Mouse (Mus musculus): ENCODE data around the gene Tmem59.

The Tmem59 gene

GRCm38 (mm10) chr4:107179561-107179960 lies 1.4 kb downstream of the Tmem59 start:
- DNase-seq (ENCODE audit: low spot score in 2 of 2), result no peak

DNA sequence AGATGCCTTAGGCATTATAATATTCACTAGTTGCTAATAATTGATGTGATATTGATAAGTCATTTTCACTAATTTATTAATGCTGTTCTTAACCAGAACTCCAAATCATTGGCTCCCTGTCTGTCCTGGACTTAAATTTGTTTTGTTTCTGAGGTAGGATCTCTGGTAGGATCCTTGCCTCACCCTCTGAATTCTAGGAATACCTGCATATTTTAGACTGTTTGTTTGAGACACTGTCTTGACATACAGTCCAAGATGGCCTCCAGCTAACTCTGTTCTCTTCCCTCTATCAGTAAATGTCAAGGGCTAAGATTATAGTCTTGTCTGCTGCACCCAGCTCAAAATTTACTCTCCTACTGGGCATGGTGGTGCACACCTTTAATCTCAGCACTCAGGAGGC lies 2.5 kb downstream of the Tmem59 start:
- DNase-seq (ENCODE audit: low spot score in 2 of 2), result no peak

GRCm38 (mm10) chr4:107181866-107182265 lies 3.7 kb downstream of the Tmem59 start:
- no peak for DNase-seq (ENCODE audit: low spot score in 2 of 2)

DNA sequence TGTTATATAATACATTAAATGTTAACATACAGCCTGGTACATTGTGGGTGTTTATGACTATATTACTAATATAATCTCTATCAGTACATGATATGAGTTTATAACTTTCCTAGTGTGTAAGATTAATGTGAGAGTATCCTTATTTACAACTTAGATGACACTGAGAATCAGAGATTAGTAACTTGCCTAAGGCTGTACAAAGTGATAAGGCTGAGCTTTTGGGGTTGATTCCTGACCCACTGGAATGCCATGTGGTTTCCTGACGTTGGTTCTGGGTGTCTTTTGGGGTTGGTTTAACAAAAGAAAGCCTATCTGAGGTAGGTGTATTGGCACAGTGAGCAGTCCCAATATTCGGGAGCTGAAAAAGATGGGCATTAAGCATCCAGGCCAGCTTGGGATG lies 4.6 kb downstream of the Tmem59 start:
- no peak for DNase-seq (ENCODE audit: low spot score in 2 of 2)

DNA sequence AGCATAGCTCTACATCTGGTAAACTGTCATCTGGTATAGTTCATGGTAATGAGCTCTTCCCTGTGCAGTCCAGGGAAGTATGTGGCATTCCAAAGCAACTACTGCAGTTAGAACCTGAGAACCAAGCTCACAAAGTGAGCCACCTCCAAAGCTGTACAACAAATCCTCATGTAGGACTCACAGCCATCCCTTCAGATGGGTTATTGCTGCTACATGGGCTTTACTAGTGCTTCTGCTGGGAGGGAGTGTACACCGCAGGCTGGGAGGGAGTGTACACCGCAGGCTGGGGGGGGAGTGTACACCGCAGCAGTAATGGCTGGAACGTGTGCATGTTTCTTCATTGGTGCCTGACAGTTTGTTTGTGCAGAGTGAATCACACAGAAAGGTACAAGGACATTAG lies 5.0 kb downstream of the Tmem59 start:
- DNase-seq (ENCODE audit: low spot score in 2 of 2), result no peak

DNA sequence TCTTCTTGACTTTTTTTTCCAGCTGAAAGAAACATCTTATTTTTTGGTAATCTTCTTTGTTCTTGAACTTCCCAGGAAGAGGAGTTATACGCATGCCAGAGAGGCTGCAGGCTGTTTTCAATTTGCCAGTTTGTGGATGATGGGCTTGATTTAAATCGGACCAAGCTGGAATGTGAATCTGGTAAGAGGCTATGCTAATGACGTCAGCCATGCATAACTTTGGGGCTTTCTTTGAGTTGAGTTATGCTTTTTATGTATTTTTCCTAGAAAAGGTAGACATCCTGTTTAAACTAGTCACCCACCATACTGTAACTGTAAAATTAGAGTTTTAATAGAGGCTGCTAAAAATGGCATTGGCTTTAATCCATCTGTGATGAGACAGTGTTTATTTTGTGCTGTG lies 7.5 kb downstream of the Tmem59 start:
- no peak for DNase-seq (ENCODE audit: low spot score in 2 of 2)

DNA sequence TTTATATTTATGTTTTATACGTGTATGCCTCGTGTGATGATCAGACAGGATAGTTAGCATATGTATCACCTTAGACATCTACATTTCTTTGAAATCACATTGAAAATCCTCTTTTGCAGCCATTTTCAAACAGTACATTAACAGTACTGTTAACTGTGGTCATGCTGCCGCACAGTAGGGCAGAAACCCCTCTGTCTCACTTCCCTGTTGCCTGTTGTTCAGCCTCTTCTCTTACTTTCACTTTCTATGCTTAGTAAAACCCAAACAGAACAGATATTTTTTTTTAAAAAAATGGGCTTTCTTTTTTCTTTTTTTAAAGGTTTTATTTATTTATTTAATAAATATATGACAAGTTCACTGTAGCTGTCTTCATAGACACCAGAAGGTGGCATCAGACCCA lies 15.6 kb downstream of the Tmem59 start:
- no peak for DNase-seq (ENCODE audit: low spot score in 2 of 2)

DNA sequence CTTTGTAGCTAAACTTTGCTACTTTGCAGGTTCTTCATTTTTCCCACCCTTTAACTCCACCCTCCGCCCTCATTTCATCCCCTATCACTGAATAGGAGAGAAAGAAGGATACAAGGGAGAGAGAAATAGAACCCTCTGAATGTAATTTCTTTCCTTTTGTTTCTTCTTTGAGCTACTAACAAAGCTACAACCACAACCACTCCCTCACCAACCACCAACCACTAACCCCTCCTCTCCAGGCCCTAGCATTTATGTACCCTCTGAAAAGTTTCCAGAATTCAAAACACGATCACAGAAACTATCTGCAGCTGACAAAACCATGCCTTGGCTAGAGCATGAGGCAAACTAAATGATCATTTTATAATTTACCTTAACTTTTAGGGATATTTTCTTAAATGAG lies 18.3 kb downstream of the Tmem59 start:
- DNase-seq (ENCODE audit: low spot score in 2 of 2), result no peak

- no peak for DNase-seq (ENCODE audit: low spot score in 2 of 2)
Measured at GRCm38 (mm10) chr4:107198072-107198471, 19.9 kb downstream of the Tmem59 start.

DNA sequence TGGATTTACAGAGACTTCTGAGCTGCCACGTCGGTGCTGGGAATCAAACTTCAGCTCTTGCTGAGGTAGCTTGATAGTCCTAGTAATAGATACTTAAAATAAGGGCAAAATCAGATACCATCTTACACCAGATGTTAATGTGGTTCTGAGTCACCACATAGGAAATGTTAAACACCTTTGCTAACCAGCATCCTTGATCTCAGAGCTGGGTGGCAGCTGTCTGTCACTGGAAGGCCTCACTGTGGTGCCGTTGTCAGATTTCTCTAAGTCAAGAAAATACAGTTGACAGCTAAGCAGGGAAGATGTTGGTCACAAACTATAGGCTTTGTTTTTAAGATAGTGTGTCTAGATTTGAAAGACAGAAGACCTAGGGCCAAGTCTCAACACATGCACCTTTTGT lies 23.6 kb downstream of the Tmem59 start:
- DNase-seq (ENCODE audit: low spot score in 2 of 2), result no peak

GRCm38 (mm10) chr4:107203001-107203400 lies 24.8 kb downstream of the Tmem59 start:
- no peak for DNase-seq (ENCODE audit: low spot score in 2 of 2)

DNA sequence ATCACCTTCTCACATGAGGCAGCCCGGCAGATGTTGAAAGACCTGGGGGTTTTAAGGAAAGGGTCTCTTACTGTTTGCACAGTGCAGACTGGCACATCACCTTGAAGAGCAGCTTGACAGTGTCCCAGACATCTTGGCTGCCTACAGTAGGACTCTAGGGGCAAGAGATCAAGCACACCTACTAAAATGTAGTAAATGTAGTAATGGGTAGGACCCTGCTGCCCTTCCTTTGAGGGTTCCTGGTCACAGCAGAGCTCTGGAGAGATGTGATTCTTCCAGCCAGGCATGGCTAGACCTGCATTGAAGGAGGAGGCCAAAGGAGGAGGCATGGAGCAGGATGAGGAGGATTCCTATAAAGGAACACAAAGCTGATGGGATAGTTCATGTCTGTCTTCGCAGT lies 28.8 kb downstream of the Tmem59 start:
- DNase-seq (ENCODE audit: low spot score in 2 of 2), result no peak

GRCm38 (mm10) chr4:107208880-107209279 lies 30.7 kb downstream of the Tmem59 start, which contains the start of gene Ldlrad1:
Gene Ldlrad1 (plus strand): TSS chr4:107209180.
- no peak for DNase-seq (ENCODE audit: low spot score in 2 of 2)

DNA sequence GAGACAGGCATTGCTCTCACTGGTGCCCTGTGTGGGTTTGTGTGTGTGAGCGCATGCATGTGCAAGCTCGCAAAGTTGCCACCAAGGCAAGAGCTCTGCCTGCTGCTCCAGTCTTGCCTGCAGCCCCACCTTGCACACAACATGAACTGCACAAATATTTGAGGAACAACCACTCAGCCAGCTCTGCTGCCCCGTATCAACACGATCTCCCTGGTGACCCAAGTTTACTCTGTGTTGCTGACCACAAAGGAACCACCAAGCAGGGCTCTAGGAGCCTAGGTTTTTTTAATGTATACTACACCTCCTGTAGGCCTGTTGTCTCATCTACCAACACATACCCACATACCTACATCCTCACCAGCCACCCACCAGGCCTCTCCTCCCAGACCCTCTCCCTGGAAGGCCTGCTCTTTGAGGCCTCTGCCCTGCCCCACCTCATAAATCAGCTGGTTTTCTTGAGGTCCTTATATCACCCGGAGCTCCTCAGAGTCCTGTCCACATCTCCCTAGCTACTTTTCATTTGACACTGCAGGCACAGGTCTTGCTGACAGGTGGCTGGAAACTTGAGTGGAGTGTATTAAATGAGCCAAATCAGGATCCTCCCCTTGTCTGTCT lies 32.4 kb downstream of the Tmem59 start:
- DNase-seq (ENCODE audit: low spot score in 2 of 2), result no peak

GRCm38 (mm10) chr4:107211465-107211864 lies 33.3 kb downstream of the Tmem59 start:
- DNase-seq (ENCODE audit: low spot score in 2 of 2), result no peak

DNA sequence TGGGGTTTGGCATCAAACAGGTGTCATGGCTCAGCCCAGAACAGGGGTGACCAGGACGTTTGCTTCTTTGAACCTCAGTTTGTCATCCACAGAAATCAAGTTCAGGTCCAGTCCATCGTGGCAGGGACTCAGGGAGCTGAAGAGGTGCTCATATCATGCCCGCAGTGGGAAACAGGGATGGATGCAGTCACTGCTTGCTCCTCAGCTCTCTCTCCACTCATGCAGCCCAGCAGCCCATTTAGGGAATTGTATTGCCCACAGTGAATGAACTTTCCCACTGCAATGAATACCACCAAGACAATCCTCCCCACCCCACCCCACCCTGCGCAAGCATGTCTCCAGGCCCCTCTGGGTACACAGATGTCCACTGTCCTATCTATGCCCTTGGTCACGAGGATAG lies 33.7 kb downstream of the Tmem59 start:
- DNase-seq (ENCODE audit: low spot score in 2 of 2), result no peak

- DNase-seq (ENCODE audit: low spot score in 2 of 2), result no peak
Measured at GRCm38 (mm10) chr4:107213279-107214011, 35.2 kb downstream of the Tmem59 start.

DNA sequence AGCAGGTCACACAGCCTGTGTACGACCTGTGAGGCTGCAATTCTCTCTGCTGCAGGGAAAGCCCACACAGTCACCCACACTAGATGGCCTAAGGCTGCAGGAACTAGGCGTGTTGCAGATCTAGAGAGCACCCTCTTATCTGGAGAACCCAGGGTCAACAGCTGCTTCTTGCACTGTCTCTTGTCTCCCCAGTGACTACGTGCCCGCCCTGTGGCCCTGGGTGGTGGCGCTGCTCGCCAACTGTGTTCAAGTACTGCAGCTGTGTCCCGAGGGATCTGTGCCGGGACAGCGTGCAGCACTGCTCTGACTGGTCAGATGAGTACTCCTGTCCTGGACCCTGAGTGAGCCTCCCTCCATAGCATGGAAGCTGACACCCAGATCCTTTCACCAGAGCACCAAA lies 39.4 kb downstream of the Tmem59 start:
- DNase-seq (ENCODE audit: low spot score in 2 of 2), result peak; percentile 76 to 86

DNA sequence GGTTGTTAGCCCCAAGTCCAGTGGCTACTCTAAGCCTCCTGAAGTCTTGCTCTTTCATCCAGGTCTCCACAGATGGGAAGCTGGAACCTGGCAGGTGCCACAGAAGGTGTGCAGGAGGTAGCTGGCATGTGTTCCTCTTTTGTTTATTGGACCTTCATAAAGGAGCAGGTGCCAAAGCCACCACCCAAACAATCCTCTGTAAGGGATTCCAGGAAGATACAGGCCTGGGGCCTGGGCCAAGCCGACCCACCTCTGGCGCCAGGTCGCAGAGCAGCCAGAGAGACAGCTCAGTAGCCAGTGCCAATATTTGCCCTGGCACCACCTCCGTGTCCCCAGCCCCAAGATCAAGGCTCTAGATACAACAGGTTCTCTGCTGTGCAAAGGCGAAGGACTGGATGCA lies 43.3 kb downstream of the Tmem59 start:
- DNase-seq (ENCODE audit: low spot score in 2 of 2), result no peak

DNA sequence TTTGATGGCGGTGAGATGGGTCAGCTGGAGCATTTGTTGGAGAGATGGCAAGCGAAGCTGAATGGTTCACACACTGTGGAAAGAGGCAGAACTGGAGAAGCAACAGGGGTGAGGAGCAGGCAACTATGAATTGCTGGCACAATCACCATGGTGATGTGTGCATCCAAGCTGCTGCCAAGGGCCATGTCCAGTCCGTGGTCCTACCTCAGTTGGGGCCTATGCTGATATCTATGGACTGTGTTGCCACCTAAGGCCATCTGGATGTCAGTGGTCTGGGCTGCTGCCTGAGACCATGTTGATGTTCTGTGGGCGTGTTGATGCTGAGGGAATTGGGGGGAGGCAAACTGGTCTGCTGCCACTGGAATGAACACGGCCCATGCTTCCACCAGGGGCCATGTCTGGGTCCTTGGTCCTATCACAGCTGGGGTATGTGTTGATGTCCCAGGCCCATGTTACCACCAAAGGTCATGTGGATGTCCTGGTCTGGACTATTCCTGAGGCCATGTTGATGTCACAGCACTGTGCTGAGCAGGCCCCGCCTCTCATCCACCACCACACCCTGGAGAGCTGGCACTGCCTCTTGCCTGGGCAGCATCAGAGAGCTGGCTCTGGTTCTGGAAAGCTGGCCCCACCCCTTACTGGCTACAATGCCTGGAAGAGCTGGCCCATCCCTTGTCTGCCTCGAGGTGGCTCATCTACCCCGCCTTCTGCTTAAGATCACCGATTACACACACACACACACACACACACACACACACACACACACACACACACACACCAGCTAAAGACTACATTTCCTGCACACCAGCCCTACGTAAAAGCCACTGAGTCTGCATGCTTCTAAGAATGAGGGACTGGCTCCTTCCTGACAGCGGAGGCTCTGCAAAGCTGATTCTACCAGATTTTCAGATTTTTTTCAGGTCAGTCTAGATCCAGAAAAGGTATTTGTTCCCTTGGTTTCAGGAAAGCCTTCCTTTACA lies 45.3 kb downstream of the Tmem59 start:
- DNase-seq (ENCODE audit: low spot score in 2 of 2), result peak in 1 of 2 experiments; percentile 28

DNA sequence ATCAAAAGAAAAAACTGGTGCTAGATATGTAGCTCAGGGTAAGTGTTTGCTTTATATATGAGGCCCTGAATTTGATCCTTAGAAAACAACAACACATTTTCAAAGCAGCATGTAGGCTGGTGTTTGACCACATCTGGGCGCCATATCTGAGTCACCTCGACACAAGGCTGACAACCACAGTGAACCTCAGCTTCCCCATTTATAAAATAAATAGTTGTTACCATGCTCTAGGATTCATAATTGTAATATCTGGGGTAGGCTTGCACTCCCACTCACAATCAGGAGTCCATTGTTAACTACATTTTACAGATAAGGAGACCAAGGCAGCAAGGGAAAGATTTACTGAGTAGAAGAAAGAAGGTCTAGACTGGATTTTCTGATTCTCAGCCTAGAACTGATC lies 48.1 kb downstream of the Tmem59 start:
- no peak for DNase-seq (ENCODE audit: low spot score in 2 of 2)

DNA sequence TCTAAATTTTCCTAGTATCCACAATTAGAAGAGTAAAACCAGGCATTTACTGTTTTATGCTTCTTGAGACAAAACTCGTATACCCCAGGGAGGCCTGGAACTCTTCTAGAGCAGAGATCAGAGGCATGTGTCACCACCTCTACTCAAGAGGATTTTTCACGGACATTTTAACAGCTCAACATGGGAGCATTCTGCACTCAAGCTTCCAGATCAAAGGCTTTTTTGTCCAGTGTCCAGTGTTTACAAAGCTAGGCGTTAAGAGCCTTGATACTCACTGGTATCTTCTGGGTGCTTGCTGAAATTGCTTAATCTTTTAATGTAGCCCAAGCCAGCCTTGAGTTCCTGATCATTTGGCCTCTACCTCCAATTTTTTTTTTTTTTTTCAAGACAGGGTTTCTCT lies 54.0 kb downstream of the Tmem59 start:
- DNase-seq (ENCODE audit: low spot score in 2 of 2), result no peak
